Mouse (Mus musculus) heart, embryonic 12.5 days (tissue): ENCODE data around the gene Brd4. TPM values are rescaled to one million over a fixed set of nuclear protein-coding genes. Genes with fewer than 3 reads are reported as not detected.

Experiments used
- ATAC-seq: fragments of 200-750 bp; cut with Nextera tagmentation; 2 replicates; pipeline ENCODE4 v1.8.0; 2017; ENCODE audit warnings: moderate TSS enrichment, moderate library complexity; ENCODE audit not compliant: insufficient number of reproducible peaks, low FRiP score
- H3K27ac ChIP-seq: fragments of 300-500 bp; sonication (generic); 2 replicates; pipeline ENCODE4 v1.5.1; 2016; ENCODE audit warnings: mild to moderate bottlenecking, moderate library complexity; ENCODE audit not compliant: poor library complexity, severe bottlenecking
- H3K27me3 ChIP-seq: fragments of 300-500 bp; sonication (generic); replicated peaks from 2 replicates; pipeline ENCODE4 v1.6.1; 2016; ENCODE audit warnings: mild to moderate bottlenecking, moderate library complexity
- H3K36me3 ChIP-seq: fragments of 300-500 bp; sonication (generic); 2 replicates; pipeline ENCODE4 v1.6.1; 2016; ENCODE audit warnings: mild to moderate bottlenecking, moderate library complexity
- H3K4me1 ChIP-seq: fragments of 300-500 bp; sonication (generic); replicated peaks from 2 replicates; pipeline ENCODE4 v1.6.1; 2016; ENCODE audit warnings: mild to moderate bottlenecking
- H3K4me2 ChIP-seq: fragments of 300-500 bp; sonication (generic); 2 replicates; pipeline ENCODE4 v1.6.1; 2016; ENCODE audit warnings: mild to moderate bottlenecking, moderate library complexity
- H3K4me3 ChIP-seq: fragments of 300-500 bp; sonication (generic); 2 replicates; pipeline ENCODE4 v1.5.1; 2016; ENCODE audit warnings: mild to moderate bottlenecking
- H3K9ac ChIP-seq: fragments of 300-500 bp; sonication (generic); 2 replicates; pipeline ENCODE4 v1.6.1; 2016; ENCODE audit warnings: mild to moderate bottlenecking, moderate library complexity
- H3K9me3 ChIP-seq: fragments of 300-500 bp; sonication (generic); replicated peaks from 2 replicates; pipeline ENCODE4 v1.6.1; 2016; ENCODE audit warnings: mild to moderate bottlenecking, moderate library complexity
- WGBS: fragments of 180-500 bp; shearing (Covaris S2); methylation state at CpG from one replicate; pipeline ENCODE4 v1.1.7; 2016; 5-methylcytosine and 5-hydroxymethylcytosine counted together
- polyA plus RNA-seq: library from polyadenylated mRNA; unstranded; fragments of >200 nt; fragmentation: Nextera tagmentation; extraction: Ambion mirVana; gene quantifications from 2 replicates; pipeline ENCODE4 v1.2.1, GENCODE M21; 2016

Gene Brd4
- polyA plus RNA-seq, 1 experiment from 2014 or later = 72.6 TPM

DNA sequence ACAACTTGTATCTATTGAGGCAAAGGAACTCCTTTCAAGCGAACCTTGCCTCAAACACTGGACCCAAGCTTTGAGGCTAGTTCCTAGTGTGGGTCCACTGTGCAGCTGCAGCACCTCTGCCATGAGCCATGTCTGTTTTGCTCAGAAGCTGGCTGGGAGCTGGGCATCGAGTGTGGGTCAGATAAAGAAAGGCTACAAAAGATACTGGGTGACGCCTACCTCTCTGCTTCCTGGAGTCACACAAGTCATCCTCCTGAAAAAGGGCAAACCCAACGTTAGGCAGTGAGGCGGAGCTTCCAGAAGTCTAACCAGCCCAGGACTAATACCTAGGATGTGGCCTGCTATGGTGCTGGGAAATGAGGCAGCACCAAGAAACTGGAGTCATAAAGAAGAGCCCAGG, 29.4 kb upstream of the Brd4 start:
- Histone ChIP-seq H3K27me3 (no peaks in the 10 kb centered on the region), H3K4me2 (no peak overlapping the region), H3K27ac (no peak overlapping the region), H3K4me1 (peaks cover 8% of the 10 kb centered on the region), H3K4me3 (no peak overlapping the region), H3K9me3 (no peaks in the 10 kb centered on the region), H3K36me3 (peaks cover 98% of the 10 kb centered on the region), H3K9ac (no peak overlapping the region)
- WGBS = 71% methylated on average over 5 of the region's 5 CpGs
- ATAC-seq = no peak

- Histone ChIP-seq H3K4me3 (no peak overlapping the region), H3K27ac (no peak overlapping the region), H3K4me2 (no peak overlapping the region), H3K4me1 (no peaks in the 10 kb centered on the region), H3K27me3 (no peaks in the 10 kb centered on the region), H3K36me3 (peaks cover 98% of the 10 kb centered on the region), H3K9ac (no peak overlapping the region), H3K9me3 (no peaks in the 10 kb centered on the region)
- 98% methylated on average over 8 of the region's 8 CpGs for WGBS
- ATAC-seq = no peak
Measured at GRCm38 (mm10) chr17:32312801-32313200, 28.3 kb upstream of the Brd4 start.

DNA sequence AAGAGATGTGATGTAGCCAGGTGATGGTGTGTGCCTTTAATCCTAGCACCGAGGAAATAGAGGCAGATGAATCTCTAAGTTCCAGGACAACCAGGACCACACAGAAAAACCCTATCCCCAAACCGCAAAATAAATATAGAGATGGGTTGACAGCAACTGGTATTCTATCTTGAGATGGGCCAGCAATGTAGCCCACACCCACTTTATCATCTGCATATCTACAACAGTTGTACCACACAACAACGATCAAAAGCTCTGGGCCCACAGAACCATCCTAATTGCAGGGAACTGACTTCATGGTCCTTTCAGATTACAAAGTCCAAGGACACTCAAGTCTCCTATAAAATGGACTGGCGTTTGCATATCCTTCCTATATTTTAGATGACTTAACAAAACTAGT, 23.4 kb upstream of the Brd4 start:
- no peak overlapping the region for H3K4me3 ChIP-seq
- peaks cover 96% of the 10 kb centered on the region for H3K36me3 ChIP-seq
- no peak overlapping the region for H3K9ac ChIP-seq
- no peak overlapping the region for H3K27ac ChIP-seq
- H3K27me3 ChIP-seq = no peaks in the 10 kb centered on the region
- ATAC-seq = no peak
- 87% methylated on average over 4 of the region's 4 CpGs for WGBS
- no peak overlapping the region for H3K4me2 ChIP-seq
- no peaks in the 10 kb centered on the region for H3K9me3 ChIP-seq
- no peaks in the 10 kb centered on the region for H3K4me1 ChIP-seq

- H3K36me3 ChIP-seq = 0 out of 2 replicates have a peak, but pooled peaks cover 2% of the 10 kb centered on the region
- ATAC-seq = no peak
- H3K27me3 ChIP-seq = no peaks in the 10 kb centered on the region
- no peaks in the 10 kb centered on the region for H3K4me1 ChIP-seq
- no peak overlapping the region for H3K4me3 ChIP-seq
- H3K4me2 ChIP-seq = no peak overlapping the region
- no peak overlapping the region for H3K27ac ChIP-seq
- no peak overlapping the region for H3K9ac ChIP-seq
- 83% methylated on average over 1 of the region's 1 CpGs for WGBS
- H3K9me3 ChIP-seq = no peaks in the 10 kb centered on the region
Measured at GRCm38 (mm10) chr17:32298125-32298524, 13.6 kb upstream of the Brd4 start.

- Histone ChIP-seq H3K9me3 (no peaks in the 10 kb centered on the region), H3K4me3 (no peak overlapping the region), H3K27me3 (no peaks in the 10 kb centered on the region), H3K4me2 (no peak overlapping the region), H3K27ac (no peak overlapping the region), H3K9ac (no peak overlapping the region), H3K36me3 (no peaks in the 10 kb centered on the region), H3K4me1 (no peaks in the 10 kb centered on the region)
- no peak for ATAC-seq
- 80% methylated on average over 2 of the region's 2 CpGs for WGBS
Measured at GRCm38 (mm10) chr17:32295901-32296300, 11.4 kb upstream of the Brd4 start.

- Histone ChIP-seq H3K9me3 (no peaks in the 10 kb centered on the region), H3K4me3 (no peak overlapping the region), H3K4me2 (no peak overlapping the region), H3K9ac (no peak overlapping the region), H3K27ac (no peak overlapping the region), H3K27me3 (no peaks in the 10 kb centered on the region), H3K36me3 (no peaks in the 10 kb centered on the region), H3K4me1 (no peaks in the 10 kb centered on the region)
- no peak for ATAC-seq
- 72% methylated on average over 4 of the region's 4 CpGs for WGBS
Measured at GRCm38 (mm10) chr17:32295160-32295559, 10.6 kb upstream of the Brd4 start.

DNA sequence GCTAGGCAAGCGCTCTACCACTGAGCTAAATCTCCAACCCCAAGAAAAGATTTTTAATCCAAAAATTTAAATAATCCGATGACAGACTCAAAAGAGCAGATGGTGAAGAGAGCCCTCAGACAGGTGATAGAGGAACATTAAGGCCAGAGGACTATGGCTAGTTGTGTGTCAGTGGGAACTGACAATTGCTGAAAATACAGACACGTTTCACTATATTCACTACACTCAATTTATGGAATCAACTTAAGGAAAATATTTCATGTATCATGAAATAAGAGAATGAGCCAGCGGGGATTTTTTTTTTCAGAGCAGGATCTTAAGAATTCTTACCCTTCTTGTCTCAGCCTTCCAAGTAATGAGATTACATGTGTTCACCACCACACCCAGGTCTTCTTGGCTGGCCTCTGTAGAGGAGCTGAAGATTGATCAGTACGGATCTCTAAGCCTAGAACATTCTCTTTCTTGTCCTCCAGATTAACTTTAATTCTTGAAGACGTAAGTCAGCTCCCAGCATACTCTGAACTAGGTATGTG, 682 bp upstream of the Brd4 start:
- H3K36me3 ChIP-seq = no peaks in the 10 kb centered on the region
- peak overlapping the region; percentile 88 for H3K4me3 ChIP-seq
- peak overlapping the region; percentile 95 for H3K9ac ChIP-seq

DNA sequence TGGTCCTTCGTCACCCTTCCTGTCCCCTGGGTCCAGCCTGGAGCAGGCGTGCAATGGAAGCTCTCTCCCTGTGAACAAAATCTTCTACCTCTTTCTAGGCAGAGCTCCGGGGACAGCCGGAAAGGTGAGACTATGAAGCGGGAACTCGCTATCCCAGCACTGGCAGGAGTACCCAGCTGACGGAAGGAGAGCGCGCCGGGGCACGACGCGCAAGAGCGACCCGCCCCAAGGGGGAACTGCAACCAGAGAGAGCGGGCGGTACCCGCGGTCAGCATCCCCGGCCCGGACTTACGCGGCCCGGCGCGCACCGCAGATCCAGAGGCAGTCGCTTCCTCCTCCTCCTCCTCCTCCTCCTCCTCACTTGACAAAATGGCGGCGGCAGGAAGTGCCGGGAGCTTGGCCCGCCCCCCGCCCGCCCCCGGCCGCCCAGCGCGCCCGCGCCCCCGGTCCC, 726 bp downstream of the Brd4 start:
- peak overlapping the region; percentile 95 for H3K9ac ChIP-seq
- WGBS = under 1% methylated on average over 36 of the region's 41 CpGs
- H3K27me3 ChIP-seq = no peaks in the 10 kb centered on the region
- H3K4me3 ChIP-seq = peak overlapping the region; percentile 88
- peaks cover 28% of the 10 kb centered on the region for H3K4me1 ChIP-seq
- peak overlapping the region; percentile 98 for H3K27ac ChIP-seq
- H3K9me3 ChIP-seq = no peaks in the 10 kb centered on the region
- H3K36me3 ChIP-seq = no peaks in the 10 kb centered on the region
- H3K4me2 ChIP-seq = peak overlapping the region; percentile 87
- peak; percentile 85 for ATAC-seq

More for the DNA sequence above, 682 bp upstream of the Brd4 start:
- Histone ChIP-seq H3K4me2 (peak overlapping the region; percentile 87), H3K27ac (peak overlapping the region; percentile 98; the same call in 1 of the 2 replicates), H3K4me1 (peaks cover 22% of the 10 kb centered on the region), H3K9me3 (no peaks in the 10 kb centered on the region), H3K27me3 (no peaks in the 10 kb centered on the region)
- no peak for ATAC-seq
- WGBS = 46% methylated on average over 6 of the region's 6 CpGs

- H3K27ac ChIP-seq = peak overlapping the region; percentile 98
- no peaks in the 10 kb centered on the region for H3K27me3 ChIP-seq
- no peaks in the 10 kb centered on the region for H3K36me3 ChIP-seq
- peak overlapping the region; percentile 95 for H3K9ac ChIP-seq
- 7% methylated on average over 7 of the region's 7 CpGs for WGBS
- H3K4me2 ChIP-seq = peak overlapping the region; percentile 87
- no peaks in the 10 kb centered on the region for H3K9me3 ChIP-seq
- peaks cover 28% of the 10 kb centered on the region for H3K4me1 ChIP-seq
- peak overlapping the region; percentile 88 for H3K4me3 ChIP-seq
- peak; percentile 69 for ATAC-seq
Measured at GRCm38 (mm10) chr17:32283341-32283740, 1.2 kb downstream of the Brd4 start.

- Histone ChIP-seq H3K27ac (no peak overlapping the region), H3K4me2 (no peak overlapping the region), H3K9me3 (no peaks in the 10 kb centered on the region), H3K9ac (no peak overlapping the region), H3K4me1 (peaks cover 28% of the 10 kb centered on the region), H3K36me3 (no peaks in the 10 kb centered on the region), H3K4me3 (no peak overlapping the region), H3K27me3 (no peaks in the 10 kb centered on the region)
- WGBS = 75% methylated on average over 4 of the region's 4 CpGs
- no peak for ATAC-seq
Measured at GRCm38 (mm10) chr17:32281611-32282310, 2.8 kb downstream of the Brd4 start.

- peaks cover 31% of the 10 kb centered on the region for H3K4me1 ChIP-seq
- H3K9me3 ChIP-seq = no peaks in the 10 kb centered on the region
- no peaks in the 10 kb centered on the region for H3K36me3 ChIP-seq
- no peak overlapping the region for H3K4me2 ChIP-seq
- H3K4me3 ChIP-seq = no peak overlapping the region
- H3K27me3 ChIP-seq = no peaks in the 10 kb centered on the region
- H3K9ac ChIP-seq = no peak overlapping the region
- 89% methylated on average over 2 of the region's 2 CpGs for WGBS
- ATAC-seq = no peak
- no peak overlapping the region for H3K27ac ChIP-seq
Measured at GRCm38 (mm10) chr17:32281126-32281525, 3.4 kb downstream of the Brd4 start.
